Mouse (Mus musculus) urinary bladder, adult 18-20 months (tissue): ENCODE data around the gene Dpy19l3.

Experiments
- DNase-seq, 2 experiments: peaks; one replicate each; pipeline ENCODE4 v3.0.0; 2022; ENCODE audit warnings: low spot score in 2 of 2, mixed read lengths in 2 of 2

Dpy19l3 gene

DNA sequence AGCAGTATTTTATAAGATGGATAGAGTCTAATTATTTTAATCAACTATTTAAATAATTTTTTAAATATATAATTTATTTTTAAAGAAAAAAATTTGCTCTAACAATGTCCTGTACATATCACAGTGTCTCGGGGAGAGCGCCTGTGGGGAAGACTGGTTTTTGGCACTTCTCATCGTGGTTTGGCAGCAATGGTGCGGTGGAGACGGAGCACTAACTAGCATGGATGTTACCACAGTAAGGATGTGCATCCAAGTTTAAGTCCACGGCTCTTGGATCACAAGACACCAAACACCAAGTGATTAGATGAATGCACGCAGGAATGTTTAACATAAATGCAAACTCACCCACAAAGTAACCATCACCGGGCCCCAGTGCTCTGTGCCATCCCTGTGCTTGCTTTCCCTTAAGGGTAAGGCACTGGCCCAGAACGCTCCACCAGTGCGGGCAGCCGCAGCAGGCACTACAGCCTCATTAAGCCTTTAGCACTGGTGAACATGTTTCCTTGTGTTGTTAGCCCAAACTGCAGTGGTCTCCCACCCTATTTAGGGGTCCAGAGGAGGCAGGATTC, 65.4 kb downstream of the Dpy19l3 start:
- no peak for DNase-seq

DNA sequence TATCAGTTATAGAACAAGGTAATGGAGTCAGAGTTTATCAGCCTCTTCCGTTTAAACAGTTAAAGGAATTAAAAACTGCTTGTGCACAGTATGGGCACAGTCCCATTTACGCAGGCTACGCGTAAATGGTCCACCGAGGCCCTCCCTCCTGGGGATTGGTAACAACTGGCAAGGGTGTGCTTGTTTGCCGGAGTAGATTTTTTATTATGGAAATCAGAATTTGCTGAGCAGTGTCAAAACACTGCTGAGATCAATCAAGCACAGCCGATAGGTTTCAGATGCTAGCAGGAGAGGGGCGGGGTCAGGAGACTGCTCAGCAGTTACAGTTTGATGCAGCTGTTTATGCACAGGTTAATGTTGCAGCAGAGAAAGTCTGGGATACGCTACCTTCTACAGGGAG, 66.0 kb downstream of the Dpy19l3 start:
- DNase-seq: no peak

DNA sequence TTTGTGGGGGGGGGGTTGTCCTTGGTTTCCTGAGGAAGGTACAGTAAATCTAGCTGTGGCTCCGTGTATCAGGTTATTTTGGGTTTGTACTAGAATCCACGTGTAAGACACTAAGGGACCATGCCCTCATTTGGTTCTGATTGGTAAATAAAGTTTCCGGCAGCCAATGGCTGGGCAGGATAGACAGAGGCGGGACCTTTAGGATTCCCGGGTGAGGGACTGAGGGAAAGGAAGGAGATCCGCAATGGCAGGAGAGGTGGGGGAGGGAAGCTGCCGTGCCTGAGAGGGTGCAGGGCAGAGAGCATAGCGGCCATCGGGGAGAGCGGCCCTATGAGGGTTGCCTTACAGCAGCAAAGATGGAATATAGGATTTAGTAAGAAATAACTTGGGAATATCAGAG, 67.0 kb downstream of the Dpy19l3 start:
- no peak for DNase-seq

GRCm38 (mm10) chr7:35686756-35687155, 67.5 kb downstream of the Dpy19l3 start:
- peak; percentile 24 to 51 for DNase-seq

- peak in 1 of 2 experiments; percentile 0 for DNase-seq
These were observed 68.0 kb downstream of the Dpy19l3 start for GRCm38 (mm10) chr7:35686216-35686615.

GRCm38 (mm10) chr7:35683409-35684122, 70.7 kb downstream of the Dpy19l3 start:
- DNase-seq: no peak

DNA sequence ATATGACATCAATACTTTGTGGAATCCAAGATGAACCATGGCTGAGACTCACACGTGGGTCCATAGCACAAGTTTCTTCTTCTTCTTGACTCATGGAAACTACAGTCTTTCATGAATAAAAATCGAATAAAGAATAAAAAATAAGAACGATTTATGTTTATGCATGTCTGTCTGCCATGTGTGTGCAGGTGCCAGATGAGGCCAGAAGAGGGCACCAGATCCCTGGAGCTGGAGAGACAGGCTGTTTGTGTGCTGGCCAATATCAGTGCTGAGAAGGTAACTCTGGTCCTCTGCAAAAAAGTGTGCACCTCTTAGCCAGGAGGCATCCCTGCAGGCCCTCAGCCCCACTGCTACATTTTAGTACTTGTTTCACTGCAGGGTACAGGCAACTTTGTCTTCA, 72.7 kb downstream of the Dpy19l3 start:
- no peak for DNase-seq

GRCm38 (mm10) chr7:35678976-35679375, 75.3 kb downstream of the Dpy19l3 start:
- no peak for DNase-seq

DNA sequence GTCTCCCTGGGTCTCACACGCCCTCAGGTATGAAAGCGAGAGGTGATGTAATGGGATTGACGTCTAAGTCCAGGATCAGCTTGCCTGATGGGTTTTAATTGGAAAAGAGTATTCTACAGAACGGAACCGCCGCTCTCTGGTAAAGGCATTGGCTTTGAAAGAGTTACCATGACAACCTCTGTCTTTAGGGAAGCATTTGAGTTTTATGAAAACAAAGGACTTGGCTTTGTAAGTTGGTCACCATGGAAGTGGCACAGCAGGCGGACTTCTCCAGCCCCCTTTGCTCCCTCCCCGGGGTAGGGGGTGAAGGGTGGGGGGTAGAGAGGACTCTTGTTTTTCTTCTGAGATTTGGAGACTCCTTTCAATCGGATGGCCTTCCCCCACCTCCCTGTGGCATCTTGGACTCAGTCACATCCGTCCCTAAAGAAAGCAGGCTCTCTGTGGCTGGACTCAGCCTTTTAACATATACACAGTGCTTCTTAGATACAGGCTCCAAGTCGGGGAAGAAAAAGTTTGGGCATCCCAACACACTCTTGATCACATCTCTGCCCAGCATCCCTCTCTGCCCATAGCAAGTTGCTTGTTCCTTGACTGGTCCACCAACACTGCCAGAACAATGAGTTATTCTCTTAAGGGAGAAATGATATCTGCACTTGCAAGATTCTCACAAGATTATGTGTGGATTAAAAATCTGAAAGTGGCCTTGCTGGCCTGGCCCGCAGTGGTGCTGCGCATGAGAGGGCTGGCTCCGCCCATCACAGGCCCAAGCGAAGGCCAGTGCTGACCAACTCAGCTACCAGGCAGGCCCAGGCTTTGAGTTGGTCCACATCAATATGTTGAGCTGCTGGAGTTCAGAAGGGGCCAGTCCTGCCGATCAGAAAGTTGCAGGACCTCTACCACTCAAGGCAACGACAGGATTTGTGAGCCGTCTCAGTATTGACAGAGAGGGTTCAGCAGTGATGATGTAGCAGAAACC, 85.9 kb downstream of the Dpy19l3 start:
- DNase-seq: no peak

DNA sequence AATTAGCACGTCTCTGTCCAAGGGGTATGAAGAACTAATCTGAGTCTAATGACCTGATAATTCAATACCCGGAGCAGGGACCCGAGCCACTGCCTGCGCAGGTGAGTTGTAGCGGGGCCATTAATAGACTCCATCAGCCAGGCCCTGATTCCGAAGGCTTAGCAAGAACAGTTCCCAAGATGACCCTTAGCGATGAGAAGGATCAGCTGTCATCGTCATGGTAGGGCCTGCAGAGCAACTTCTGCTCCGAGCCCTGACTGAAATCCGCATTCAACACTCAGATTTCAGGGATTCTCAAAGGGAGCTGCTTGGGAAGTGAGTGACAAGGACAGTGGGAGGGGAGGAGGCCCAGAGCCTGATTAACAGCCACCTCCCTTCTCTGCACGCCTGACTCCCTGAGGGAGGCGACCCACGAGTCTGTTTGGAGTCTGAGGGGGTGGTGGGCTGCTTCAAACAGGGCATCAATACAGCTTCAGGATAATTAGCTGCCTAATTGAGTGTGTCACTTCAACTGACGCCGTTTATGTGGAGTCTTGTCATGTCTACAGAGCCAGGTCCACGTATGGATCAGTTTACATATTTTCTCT, 90.4 kb downstream of the Dpy19l3 start:
- DNase-seq: no peak

DNA sequence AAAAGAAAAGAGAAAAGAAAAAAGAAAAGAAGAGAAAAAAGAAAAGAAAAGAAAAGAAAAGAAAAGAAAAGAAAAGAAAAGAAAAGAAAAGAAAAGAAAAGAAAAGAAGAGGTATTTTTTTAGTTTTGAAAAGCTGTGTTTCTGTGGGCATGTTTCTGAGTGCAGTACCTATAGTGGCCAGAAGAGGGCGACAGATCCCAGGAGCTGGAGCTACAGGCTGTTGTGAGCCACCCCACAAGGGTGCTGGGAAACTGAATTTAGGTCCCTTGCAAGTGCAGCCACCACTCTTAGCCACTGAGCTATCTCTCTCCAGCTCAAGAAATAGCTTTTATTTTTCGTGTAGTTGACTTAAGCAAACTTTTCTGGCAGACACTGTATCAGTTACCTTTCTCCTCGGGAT, 95.1 kb downstream of the Dpy19l3 start:
- DNase-seq: peak in 1 of 2 experiments; percentile 19

- no peak for DNase-seq
These were observed 96.4 kb downstream of the Dpy19l3 start for GRCm38 (mm10) chr7:35657829-35658228.

GRCm38 (mm10) chr7:35651583-35652270, 102.5 kb downstream of the Dpy19l3 start:
- DNase-seq: no peak

GRCm38 (mm10) chr7:35650716-35651410, 103.4 kb downstream of the Dpy19l3 start:
- DNase-seq: no peak

GRCm38 (mm10) chr7:35649071-35649470, 105.2 kb downstream of the Dpy19l3 start:
- DNase-seq: peak in 1 of 2 experiments; percentile 12

DNA sequence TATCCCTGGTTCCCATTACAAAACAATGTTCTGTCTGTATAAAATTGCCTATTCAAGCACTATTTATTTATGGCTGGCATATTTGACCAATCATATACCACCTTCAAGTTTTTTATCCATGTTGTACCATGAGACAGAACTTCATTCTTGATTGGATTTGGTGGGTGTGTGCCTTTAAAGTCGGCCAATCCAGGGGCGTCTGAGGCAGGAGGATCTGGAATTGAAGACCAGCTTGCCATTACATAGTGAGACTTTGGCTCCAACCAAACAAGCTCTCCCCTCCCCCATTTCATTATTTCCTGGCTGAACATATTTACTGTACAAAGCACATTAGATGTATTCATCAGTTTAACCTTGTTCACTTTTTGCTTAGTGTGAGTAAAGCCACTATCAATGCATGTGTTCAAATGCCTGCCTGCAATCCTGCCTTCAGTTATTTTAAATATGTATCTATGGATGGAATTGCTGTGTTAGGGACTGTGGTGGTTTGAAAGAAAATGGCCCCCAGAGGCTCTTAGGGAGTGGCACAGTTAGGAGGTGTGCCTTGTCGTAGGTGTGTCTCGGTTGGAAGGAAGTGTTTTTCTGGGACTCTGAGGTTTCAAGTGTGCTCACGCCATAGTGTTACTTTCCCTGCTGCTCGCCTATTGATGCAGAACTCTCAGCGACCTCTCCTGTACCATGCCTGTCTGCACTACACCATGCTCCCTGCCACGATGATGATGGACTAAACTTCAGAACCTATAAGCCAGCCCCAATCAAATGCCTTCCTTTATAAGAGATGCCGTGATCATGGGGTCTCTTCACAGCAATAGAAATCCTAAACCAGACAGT, 105.8 kb downstream of the Dpy19l3 start:
- no peak for DNase-seq

GRCm38 (mm10) chr7:35647101-35647698, 107.1 kb downstream of the Dpy19l3 start, which contains the start of gene Pdcd5:
Gene Pdcd5 (minus strand): TSS chr7:35647521.
- peak; percentile 94 to 100 for DNase-seq

DNA sequence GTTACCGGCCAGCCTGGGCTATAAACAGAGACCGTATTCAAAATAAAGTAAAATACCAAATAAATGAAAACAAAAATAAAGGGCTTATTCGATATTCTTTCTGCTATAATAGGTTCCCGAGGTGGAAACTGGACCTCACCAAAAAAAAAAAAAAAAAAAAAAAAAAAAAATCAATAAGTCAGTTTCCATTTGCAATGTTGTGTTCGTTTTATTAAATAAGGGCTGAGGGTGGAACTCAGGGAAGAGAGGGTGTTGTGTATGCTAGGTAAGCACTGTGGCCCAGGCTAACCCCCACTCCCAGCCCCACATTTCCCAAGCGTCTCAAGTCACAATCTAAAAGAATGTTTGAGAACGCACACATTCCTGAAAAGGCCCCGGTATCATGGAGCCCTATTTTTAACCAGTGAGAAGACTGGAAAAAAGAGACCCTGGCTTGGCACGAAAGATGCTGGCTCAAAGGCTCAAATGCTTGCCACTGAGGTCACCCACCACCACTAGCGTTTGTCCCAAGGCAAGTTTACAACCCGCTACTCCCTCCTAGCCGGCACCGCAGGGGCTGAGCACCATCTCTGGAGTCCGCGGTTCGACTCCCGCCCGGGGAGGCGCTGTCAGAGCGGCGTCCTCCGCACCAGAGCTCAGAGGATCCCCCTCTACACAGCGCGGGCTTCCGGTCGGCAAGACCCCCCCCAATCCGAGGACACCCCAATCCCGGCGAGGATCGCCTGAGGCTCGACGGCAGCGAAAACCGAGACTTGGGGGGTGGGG, 107.8 kb downstream of the Dpy19l3 start:
- DNase-seq: peak; percentile 1 to 5

- DNase-seq: no peak
These were observed 114.2 kb downstream of the Dpy19l3 start for GRCm38 (mm10) chr7:35640072-35640471.
